Mouse (Mus musculus) spleen, embryonic (tissue): ENCODE results near the gene Ndst4.

Source experiments
- CTCF ChIA-PET: fragments of 350-600 bp; sonication (Branson Sonifier 250); formaldehyde crosslinking; loops from one replicate; lab custom pipeline; 2022; lab: Charles Lee

Ndst4 gene

GRCm38 (mm10) chr3:125722953-125723352 lies 319.1 kb downstream of the Ndst4 start:
- CTCF ChIA-PET, result no interaction called here

GRCm38 (mm10) chr3:125734945-125735344 lies 331.1 kb downstream of the Ndst4 start:
- CTCF ChIA-PET, result no interaction called here

GRCm38 (mm10) chr3:125744468-125745141 lies 340.7 kb downstream of the Ndst4 start:
- CTCF ChIA-PET, result no interaction called here

GRCm38 (mm10) chr3:125745142-125745496 lies 341.2 kb downstream of the Ndst4 start:
- CTCF ChIA-PET, result no interaction called here

GRCm38 (mm10) chr3:125746367-125746766 lies 342.5 kb downstream of the Ndst4 start:
- CTCF ChIA-PET, result no interaction called here

GRCm38 (mm10) chr3:125756911-125757310 lies 353.0 kb downstream of the Ndst4 start:
- CTCF ChIA-PET, result no interaction called here

GRCm38 (mm10) chr3:125760711-125761110 lies 356.8 kb downstream of the Ndst4 start:
- CTCF ChIA-PET, result no interaction called here
